Mouse (Mus musculus): ENCODE data around the gene Il9. TPM values are rescaled to one million over a fixed set of nuclear protein-coding genes. Genes with fewer than 3 reads are reported as not detected.
A peak's percentile ranks its signal among the peaks of the same experiment; 100 is the strongest.

Gene Il9
- total RNA-seq, 2 experiments from 2014 or later: not detected

- intact Hi-C loops (cut with DNase I): loop anchor here (5.0 to 10.0 kb wide), 4 partner anchors 178 to 786 kb away; partner anchors contain the start of gene Gm45623
- peak in 1 of 2 experiments; percentile 20 for DNase-seq (ENCODE audit: low spot score in 2 of 2)
Observed at GRCm38 (mm10) chr13:56476790-56477189, 5.3 kb downstream of the Il9 start.

- DNase-seq (ENCODE audit: low spot score in 2 of 2): peak; percentile 48 to 50
- intact Hi-C loops (cut with DNase I): loop anchor here (5.0 to 10.0 kb wide), 4 partner anchors 179 to 787 kb away; partner anchors contain the start of gene Gm45623
Observed at GRCm38 (mm10) chr13:56475363-56475762, 6.7 kb downstream of the Il9 start.

- intact Hi-C loops (cut with DNase I): loop anchor here (10.0 kb wide), 3 partner anchors 182 to 332 kb away; partner anchors contain the start of gene Gm45623
- no peak for DNase-seq (ENCODE audit: low spot score in 2 of 2)
Observed at GRCm38 (mm10) chr13:56472661-56473060, 9.4 kb downstream of the Il9 start.

GRCm38 (mm10) chr13:56471951-56472350 lies 10.1 kb downstream of the Il9 start:
- DNase-seq (ENCODE audit: low spot score in 2 of 2): no peak
- intact Hi-C loops (cut with DNase I): loop anchor here (10.0 kb wide), 3 partner anchors 183 to 333 kb away; partner anchors contain the start of gene Gm45623

- intact Hi-C loops (cut with DNase I): loop anchor here (10.0 kb wide), 3 partner anchors 184 to 334 kb away; partner anchors contain the start of gene Gm45623
- DNase-seq (ENCODE audit: low spot score in 2 of 2): no peak
Observed at GRCm38 (mm10) chr13:56471211-56471610, 10.8 kb downstream of the Il9 start.

DNA sequence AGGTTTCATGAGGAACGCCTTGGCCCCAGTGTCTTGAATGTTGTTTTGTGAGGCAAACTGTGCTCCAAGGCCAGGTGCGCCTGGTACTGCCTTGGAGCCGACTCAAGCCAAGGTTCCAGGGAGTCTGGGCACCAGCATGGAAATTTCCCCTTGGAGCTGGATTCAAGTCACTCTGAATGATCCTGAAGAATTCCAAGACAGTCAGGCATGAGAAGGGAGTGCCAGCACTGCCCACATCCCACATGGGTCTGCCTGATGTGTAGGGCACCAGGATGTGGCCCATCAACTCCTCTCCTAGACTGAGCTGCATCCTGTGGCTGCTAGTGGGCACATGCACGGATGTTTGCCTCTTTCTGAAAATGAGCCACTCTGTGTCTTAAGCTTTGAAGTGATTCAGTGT lies 13.5 kb downstream of the Il9 start:
- intact Hi-C loops (cut with DNase I): no loop called here
- DNase-seq (ENCODE audit: low spot score in 2 of 2): no peak

DNA sequence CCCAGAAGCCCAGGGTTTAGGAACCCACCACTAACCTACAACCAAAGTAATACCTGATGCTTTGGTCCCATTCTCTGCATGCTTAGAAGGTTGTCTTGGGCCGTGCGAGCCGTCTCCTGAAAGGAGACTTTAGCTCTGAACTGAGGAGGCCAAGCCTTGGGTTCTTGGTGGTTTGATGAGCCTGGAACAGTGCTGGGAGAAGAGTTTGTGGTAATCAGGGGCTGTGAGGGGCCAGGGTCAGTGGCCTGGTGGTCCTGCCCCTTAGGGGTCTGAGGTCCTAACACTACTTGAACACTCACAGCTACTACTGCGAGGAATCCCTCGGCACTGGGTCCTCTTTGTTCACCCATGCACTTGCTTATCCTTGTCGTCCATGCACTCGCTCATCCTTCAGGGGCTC lies 14.3 kb downstream of the Il9 start:
- intact Hi-C loops (cut with DNase I): no loop called here
- no peak for DNase-seq (ENCODE audit: low spot score in 2 of 2)

DNA sequence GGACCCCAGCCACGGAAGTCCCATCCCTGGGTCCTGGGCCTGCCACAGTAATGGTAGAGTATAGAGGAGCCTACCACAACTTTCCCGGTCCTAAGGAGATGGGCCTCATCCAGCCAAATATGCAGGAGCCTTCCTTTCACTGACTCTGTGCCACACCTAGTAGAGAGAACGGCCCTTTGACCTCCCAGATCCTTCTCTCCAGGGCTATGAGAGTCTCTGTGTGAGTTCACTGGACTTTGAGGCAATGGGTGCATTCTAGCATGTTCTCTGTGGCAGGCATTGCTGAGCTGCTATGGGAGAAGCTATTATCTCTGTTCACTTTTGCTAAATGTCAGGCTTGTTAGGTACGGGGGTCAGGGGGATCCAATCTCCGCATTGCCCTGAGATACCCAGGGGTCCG lies 18.3 kb downstream of the Il9 start:
- intact Hi-C loops (cut with DNase I): no loop called here
- no peak for DNase-seq (ENCODE audit: low spot score in 2 of 2)

DNA sequence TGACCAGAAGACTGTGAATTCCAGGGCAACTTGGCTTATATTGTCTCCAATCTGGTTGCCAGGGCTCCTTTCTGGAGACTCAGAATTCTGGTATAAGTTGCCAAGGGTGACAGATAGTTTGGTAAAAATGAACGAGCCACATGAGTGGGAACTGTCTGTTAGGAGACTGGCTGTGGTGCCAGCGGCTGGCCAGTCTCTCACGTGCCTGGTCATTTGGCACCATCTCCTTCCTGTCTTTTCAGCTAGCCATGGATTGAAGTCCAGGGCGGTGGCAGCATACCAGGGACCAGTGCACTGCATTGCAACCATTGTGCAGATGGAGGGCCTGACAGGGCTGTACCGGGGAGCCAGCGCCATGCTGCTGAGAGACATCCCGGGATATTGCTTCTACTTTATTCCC lies 18.8 kb downstream of the Il9 start:
- intact Hi-C loops (cut with DNase I): no loop called here
- no peak for DNase-seq (ENCODE audit: low spot score in 2 of 2)

- intact Hi-C loops (cut with DNase I): no loop called here
- DNase-seq (ENCODE audit: low spot score in 2 of 2): no peak
Observed at GRCm38 (mm10) chr13:56462791-56463190, 19.3 kb downstream of the Il9 start.

- intact Hi-C loops (cut with DNase I): no loop called here
- no peak for DNase-seq (ENCODE audit: low spot score in 2 of 2)
Observed at GRCm38 (mm10) chr13:56461460-56461859, 20.6 kb downstream of the Il9 start.

GRCm38 (mm10) chr13:56458001-56458400 lies 24.0 kb downstream of the Il9 start:
- intact Hi-C loops (cut with DNase I): no loop called here
- no peak for DNase-seq (ENCODE audit: low spot score in 2 of 2)

GRCm38 (mm10) chr13:56450035-56450434 lies 32.0 kb downstream of the Il9 start:
- DNase-seq (ENCODE audit: low spot score in 2 of 2): no peak
- intact Hi-C loops (cut with DNase I): no loop called here

DNA sequence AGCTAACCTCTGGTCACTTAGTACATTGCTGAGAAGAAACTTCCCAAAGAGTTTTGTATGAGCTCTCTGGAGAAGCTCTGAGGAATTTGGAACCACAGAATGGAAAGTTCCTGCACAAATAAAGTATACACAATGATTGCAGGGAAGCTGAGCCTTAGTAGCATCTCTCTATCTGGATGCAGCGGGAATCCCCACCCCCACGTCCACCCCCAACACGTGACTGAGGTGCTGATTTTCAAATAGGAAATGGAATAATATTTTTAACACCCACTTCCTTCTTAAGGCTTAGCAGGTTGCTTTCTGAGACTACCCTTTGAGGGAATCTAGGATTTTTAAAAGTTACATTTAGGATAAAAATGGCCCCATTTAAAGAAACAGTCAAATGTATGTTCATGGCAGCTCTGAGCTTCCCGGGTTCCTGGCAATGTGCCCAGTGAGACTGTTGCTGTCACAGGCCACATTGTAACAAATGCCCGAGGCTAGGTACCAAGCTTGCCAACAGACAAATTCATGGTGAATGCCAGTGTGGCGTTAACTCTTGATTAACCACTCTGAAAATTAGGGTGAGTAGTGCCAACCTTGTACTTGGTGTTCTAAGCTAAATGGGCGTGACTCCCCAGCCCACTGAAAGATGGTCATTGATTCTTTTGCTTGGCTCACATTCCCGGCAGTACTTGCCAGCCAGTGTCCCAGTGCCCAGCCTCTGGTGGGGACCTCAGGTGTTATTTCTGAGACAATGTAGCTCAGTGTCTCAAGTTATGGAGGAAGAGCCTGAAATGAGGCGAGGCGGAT lies 32.6 kb downstream of the Il9 start:
- peak; percentile 40 to 48 for DNase-seq (ENCODE audit: low spot score in 2 of 2)
- intact Hi-C loops (cut with DNase I): no loop called here

GRCm38 (mm10) chr13:56444996-56445395 lies 37.0 kb downstream of the Il9 start:
- DNase-seq (ENCODE audit: low spot score in 2 of 2): no peak
- intact Hi-C loops (cut with DNase I): no loop called here

DNA sequence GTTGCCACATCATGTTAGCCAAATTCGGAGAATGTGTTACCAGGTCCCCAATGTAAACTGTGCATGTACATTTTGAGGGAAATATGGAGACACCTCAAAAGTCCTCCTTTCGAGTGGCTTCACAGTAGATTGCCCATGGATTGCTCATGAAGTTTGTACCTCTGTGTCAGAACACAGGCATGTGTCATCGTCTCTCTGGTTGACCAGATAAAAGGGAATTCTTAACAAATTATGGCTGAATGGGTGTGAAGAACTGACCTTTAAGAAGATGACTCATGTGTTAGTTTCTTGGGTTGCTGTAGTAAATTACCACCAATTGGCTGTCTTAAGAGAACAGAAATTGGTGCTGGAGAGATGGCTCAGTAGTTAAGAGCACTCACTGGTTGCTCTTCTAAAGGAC lies 37.9 kb downstream of the Il9 start:
- no peak for DNase-seq (ENCODE audit: low spot score in 2 of 2)
- intact Hi-C loops (cut with DNase I): no loop called here

GRCm38 (mm10) chr13:56443411-56443810 lies 38.6 kb downstream of the Il9 start:
- no peak for DNase-seq (ENCODE audit: low spot score in 2 of 2)
- intact Hi-C loops (cut with DNase I): no loop called here

DNA sequence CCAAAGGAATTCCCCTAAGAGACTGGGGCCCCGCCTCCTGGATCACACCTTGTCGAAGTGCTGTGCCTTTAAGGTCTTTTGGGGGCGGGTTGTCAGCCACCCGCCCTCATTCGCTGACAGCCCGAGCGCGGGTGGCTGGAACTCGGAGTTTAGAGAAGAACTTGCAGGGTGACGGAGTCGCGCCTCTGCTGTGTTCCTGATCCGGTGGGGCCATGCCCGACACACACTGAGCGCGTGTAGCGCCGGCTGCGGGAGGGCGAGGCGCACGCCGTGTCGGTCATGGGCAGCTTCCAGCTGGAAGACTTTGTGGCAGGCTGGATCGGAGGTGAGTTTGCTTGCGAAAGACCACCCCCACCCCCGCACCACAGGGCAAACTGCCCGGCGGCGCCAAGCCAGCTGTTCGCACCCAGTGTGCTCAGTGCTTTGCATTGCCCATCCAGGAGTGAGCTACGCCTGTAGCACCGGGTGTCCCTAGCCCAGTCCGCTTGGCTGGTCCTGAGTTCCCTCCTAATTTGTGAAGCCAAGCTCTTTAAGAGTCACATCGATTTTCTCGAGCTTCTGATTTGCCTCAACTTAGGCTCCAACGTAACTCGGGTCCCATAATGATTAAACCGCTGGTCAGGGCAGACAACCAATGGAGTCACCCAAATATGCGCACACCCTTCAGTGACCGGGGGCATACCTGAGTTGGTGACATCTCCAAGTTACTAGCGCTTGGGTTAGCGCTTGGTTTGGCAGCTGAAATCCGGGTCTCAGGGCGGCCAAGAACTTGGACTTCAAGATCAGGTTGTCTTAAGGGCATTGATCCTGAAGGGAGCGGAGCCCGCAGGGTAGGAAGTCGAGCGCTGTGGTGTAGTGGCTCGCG lies 43.6 kb downstream of the Il9 start, which contains the start of gene Slc25a48:
Gene Slc25a48 (plus strand): TSS at position 145 of the 865 bp plus-strand sequence.
- intact Hi-C loops (cut with DNase I): no loop called here
- DNase-seq (ENCODE audit: low spot score in 2 of 2): peak in 1 of 2 experiments; percentile 21

GRCm38 (mm10) chr13:56435615-56436287 lies 46.3 kb downstream of the Il9 start:
- DNase-seq (ENCODE audit: low spot score in 2 of 2): no peak

More at GRCm38 (mm10) chr13:56435615-56436287, 46.3 kb downstream of the Il9 start:
- intact Hi-C loops (cut with DNase I): no loop called here

Data from left cerebral cortex, postnatal 14 days (tissue).